Comparison of ENCODE assay signal across 9 mouse cellular contexts in the genomic region with DNA sequence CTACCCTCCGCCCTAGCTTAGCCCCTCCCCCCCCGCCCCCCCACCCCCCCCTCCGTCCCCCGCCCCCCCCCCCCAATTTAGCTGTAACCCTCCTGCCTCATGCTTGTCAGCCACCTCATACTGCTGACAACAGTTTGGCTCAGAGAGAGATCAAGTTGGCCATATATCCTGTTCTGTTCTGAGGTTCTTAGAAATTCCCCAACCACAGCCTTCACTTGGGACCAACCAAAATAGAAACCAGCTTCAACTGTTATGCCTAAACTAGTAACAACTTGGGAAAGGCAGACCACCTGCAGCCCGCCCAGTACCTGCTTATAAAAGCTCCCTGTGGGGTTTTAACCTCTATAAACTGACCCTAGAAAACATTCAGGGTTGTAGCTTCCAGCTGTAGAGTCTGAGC.
DNase-seq lines count a peak whose midpoint lies in the region; ATAC-seq lines count a peak whose summit lies in the region.
"Had no signal": no experiment of that assay in that cellular context is flagged by ENCODE, and none has a peak within 500 bp of the region (broad histone marks: within the 10 kb centered on the region; RNA-seq: fewer than 3 reads in every experiment).

No protein-coding gene starts in this region.

- DNase-seq in lung, postnatal 36 days = no peak
- no peak for DNase-seq in embryonic facial prominence, embryonic 10.5 days (ENCODE audit: low spot score)
- peak; percentile 80 for DNase-seq in induced T-regulatory cell, adult 2 months (ENCODE audit: low read depth)
- DNase-seq in frontal cortex, adult 2 months (ENCODE audit: extremely low spot score in 1 of 2, low spot score in 1 of 2) = no peak
- no peak for DNase-seq in left cerebral cortex, adult 9 months (ENCODE audit: low spot score in 2 of 2)
- DNase-seq in ovary, postnatal 14 days (ENCODE audit: low spot score) = no peak
- DNase-seq: thymus, postnatal 4 days had no signal

- ATAC-seq in lung, embryonic 16.5 days (ENCODE audit: low read depth) = no peak
- no peak for ATAC-seq in neural tube, embryonic 13.5 days (ENCODE audit: low read depth)

- WGBS in lung, embryonic 16.5 days = 39% methylated on average over 1 of the region's 5 CpGs
- WGBS in embryonic facial prominence, embryonic 10.5 days = 20% methylated on average over 5 of the region's 5 CpGs
- 17% methylated on average over 2 of the region's 5 CpGs for WGBS in neural tube, embryonic 13.5 days

- H3K27me3 ChIP-seq in lung, embryonic 16.5 days (ENCODE audit: control insufficient read depth, insufficient read depth, low read depth, low read length) = no peaks in the 10 kb centered on the region
- H3K27me3 ChIP-seq in embryonic facial prominence, embryonic 10.5 days (replicated peaks; ENCODE audit: low read depth, poor library complexity, severe bottlenecking) = no peaks in the 10 kb centered on the region
- H3K27me3 ChIP-seq in neural tube, embryonic 13.5 days = no peaks in the 10 kb centered on the region

- peak overlapping the region; percentile 72 for H3K4me3 ChIP-seq in lung, embryonic 16.5 days (ENCODE audit: low read length)
- peak overlapping the region; percentile 75 for H3K4me3 ChIP-seq in embryonic facial prominence, embryonic 10.5 days
- H3K4me3 ChIP-seq in neural tube, embryonic 13.5 days = peak overlapping the region; percentile 45; the same call in 1 of the 2 replicates

- peak overlapping the region; percentile 72 for H3K4me2 ChIP-seq in lung, embryonic 16.5 days (ENCODE audit: low read depth, low read length)
- peak overlapping the region; percentile 64 for H3K4me2 ChIP-seq in neural tube, embryonic 13.5 days

- H3K27ac ChIP-seq in lung, embryonic 16.5 days (ENCODE audit: low read length) = no peak overlapping the region
- no peak overlapping the region for H3K27ac ChIP-seq in embryonic facial prominence, embryonic 10.5 days (replicated peaks)
- no peak overlapping the region for H3K27ac ChIP-seq in neural tube, embryonic 13.5 days (replicated peaks)

- no peaks in the 10 kb centered on the region; the same call in 1 of the 2 replicates for H3K4me1 ChIP-seq in lung, embryonic 16.5 days (replicated peaks; ENCODE audit: control insufficient read depth, insufficient read depth, low read length)
- H3K4me1 ChIP-seq in embryonic facial prominence, embryonic 10.5 days = peaks cover 12% of the 10 kb centered on the region; the same call in 1 of the 2 replicates
- H3K4me1 ChIP-seq in neural tube, embryonic 13.5 days (replicated peaks) = peaks cover 9% of the 10 kb centered on the region

- H3K9ac ChIP-seq in lung, embryonic 16.5 days (ENCODE audit: low read length) = peak overlapping the region; percentile 25; the same call in 1 of the 2 replicates
- no peak overlapping the region for H3K9ac ChIP-seq in neural tube, embryonic 13.5 days

- H3K36me3 ChIP-seq in lung, embryonic 16.5 days (ENCODE audit: control insufficient read depth, insufficient read depth, low read length) = peaks cover 20% of the 10 kb centered on the region
- H3K36me3 ChIP-seq in embryonic facial prominence, embryonic 10.5 days (replicated peaks) = peaks cover 48% of the 10 kb centered on the region
- H3K36me3 ChIP-seq in neural tube, embryonic 13.5 days = 0 out of 2 replicates have a peak, but pooled peaks cover 16% of the 10 kb centered on the region

- no peaks in the 10 kb centered on the region for H3K9me3 ChIP-seq in lung, embryonic 16.5 days (ENCODE audit: control insufficient read depth, low read length)
- H3K9me3 ChIP-seq in embryonic facial prominence, embryonic 10.5 days = no peaks in the 10 kb centered on the region
- H3K9me3 ChIP-seq in neural tube, embryonic 13.5 days = no peaks in the 10 kb centered on the region
